Mouse (Mus musculus): ENCODE measurements around the gene Tdg.
"Not testable (repeated sequence)": the region's sequence is repeated elsewhere in the genome, so short reads cannot be mapped to it uniquely, and the experiment has no call there.

DNA sequence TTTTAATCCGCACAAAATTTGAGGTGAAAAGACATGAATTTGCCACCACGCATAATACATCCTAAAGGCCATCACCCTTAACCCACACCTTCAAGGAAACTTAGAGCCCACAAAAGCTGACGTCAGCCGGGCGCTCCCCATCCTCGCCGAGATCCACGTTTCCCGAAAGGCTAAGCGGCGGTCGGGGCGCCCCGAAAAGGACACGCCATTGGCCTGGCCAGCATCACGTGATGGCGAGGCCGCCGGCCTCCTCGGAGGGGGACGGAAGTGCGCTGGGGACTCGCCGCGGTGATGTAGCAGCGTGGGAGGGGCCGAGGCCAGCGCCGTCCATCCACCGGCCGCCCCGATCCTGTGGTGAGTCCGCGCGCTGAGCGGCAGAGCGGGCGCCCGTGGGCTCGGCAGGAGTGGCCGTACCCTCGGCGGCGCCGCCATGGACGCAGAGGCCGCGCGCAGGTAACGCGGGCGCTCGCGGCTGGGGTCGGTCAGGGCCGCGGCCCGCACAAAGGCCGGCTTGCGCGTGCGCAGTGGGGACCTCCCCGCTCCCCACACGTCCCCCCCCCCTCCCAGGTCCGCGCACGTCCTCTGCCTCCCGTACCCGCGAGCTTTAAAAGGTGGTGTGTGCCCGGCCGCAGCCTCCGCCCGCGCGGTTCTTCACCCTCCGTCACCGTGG lies at the start of gene Tdg:
- not testable (repeated sequence) for TF ChIP-seq EP300 (optimal IDR thresholded peaks at IDR 0.05); CTCF (IDR thresholded peaks at IDR 0.05; ENCODE audit: low read depth)

Measured in stomach, postnatal 0 days (tissue).